Mouse (Mus musculus): ENCODE measurements at regions not wholly inside any gene's neighbourhood (a gene's known extent, or its start where the extent isn't known, plus 50 kb on each side); places are given as distances from the start of the nearest gene placed in this dataset.

DNA sequence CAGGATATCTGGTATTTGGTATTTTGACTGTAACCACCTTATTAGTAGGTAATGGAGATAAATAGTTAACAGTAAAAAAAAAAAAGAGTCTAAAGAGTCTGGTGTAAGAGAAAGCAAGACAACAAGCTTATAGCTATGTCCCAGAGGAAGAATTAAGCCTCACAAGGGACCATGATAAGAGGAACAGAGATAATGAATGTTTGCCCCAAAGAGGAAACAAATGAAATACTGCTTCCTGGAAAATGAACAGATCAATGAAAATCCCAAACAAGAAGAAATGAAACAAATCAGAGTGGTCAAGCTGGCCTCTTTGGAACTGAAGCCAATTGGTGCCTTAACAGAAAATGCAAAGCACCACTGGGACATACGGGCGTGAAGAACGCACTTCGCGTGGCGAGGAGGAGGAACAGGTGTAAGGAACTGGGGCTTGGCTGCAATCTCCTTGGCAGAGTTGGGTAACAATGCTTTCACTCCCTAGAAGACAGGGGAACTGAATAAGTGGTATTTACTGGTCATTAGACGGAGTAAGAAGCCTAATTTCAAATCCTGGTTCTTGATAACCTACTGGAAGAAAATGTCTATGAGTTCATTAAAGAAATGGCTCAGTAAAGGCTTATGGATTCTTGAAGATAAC is 62.2 kb upstream of the Etv6 start:
- ATAC-seq (ENCODE audit: low FRiP score) (no peak), DNase-seq (ENCODE audit: low spot score, missing footprints) (no peak)
- Histone ChIP-seq H3K36me3 (ENCODE audit: control insufficient read depth, insufficient read depth, low read length) (no peaks in the 10 kb centered on the region), H3K9me3 (ENCODE audit: control insufficient read depth, low read length) (no peaks in the 10 kb centered on the region), H3K4me1 (ENCODE audit: control insufficient read depth, insufficient read depth, low read length) (no peaks in the 10 kb centered on the region), H3K27ac (ENCODE audit: low read depth, low read length) (no peak overlapping the region), H3K9ac (ENCODE audit: low read length) (no peak overlapping the region), H3K4me3 (ENCODE audit: low read depth, low read length) (no peak overlapping the region), H3K27me3 (ENCODE audit: control insufficient read depth, insufficient read depth, low read length) (no peaks in the 10 kb centered on the region), H3K4me2 (no peak overlapping the region)
- WGBS = 94% methylated on average over 7 of the region's 7 CpGs

DNA sequence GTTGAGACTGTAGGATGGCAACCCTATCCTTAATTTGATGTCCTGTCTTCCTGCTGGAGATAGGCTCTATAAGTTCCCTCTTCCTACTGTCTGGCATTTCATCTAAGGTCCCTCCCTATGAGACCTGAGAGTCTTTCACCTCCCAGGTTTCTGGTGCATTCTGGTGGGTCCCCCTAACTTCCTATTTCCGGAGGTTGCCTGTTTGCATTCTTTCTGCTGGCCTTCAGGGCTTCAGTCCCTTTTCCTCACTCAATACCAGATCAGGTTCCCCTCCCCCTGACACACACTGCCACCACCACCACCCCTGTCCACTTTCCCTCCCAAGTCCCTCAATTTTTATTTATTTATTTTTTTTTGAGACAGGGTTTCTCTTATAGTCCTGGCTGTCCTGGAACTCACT is 59.5 kb upstream of the Etv6 start:
- WGBS = 76% methylated on average over 1 of the region's 1 CpGs
- Histone ChIP-seq H3K9me3 (ENCODE audit: control insufficient read depth, low read length) (no peaks in the 10 kb centered on the region), H3K4me1 (ENCODE audit: control insufficient read depth, insufficient read depth, low read length) (no peaks in the 10 kb centered on the region), H3K9ac (ENCODE audit: low read length) (no peak overlapping the region), H3K27ac (ENCODE audit: low read depth, low read length) (no peak overlapping the region), H3K4me3 (ENCODE audit: low read depth, low read length) (no peak overlapping the region), H3K36me3 (ENCODE audit: control insufficient read depth, insufficient read depth, low read length) (no peaks in the 10 kb centered on the region), H3K27me3 (ENCODE audit: control insufficient read depth, insufficient read depth, low read length) (no peaks in the 10 kb centered on the region), H3K4me2 (no peak overlapping the region)
- DNase-seq (ENCODE audit: low spot score, missing footprints) (no peak), ATAC-seq (ENCODE audit: low FRiP score) (no peak)

DNA sequence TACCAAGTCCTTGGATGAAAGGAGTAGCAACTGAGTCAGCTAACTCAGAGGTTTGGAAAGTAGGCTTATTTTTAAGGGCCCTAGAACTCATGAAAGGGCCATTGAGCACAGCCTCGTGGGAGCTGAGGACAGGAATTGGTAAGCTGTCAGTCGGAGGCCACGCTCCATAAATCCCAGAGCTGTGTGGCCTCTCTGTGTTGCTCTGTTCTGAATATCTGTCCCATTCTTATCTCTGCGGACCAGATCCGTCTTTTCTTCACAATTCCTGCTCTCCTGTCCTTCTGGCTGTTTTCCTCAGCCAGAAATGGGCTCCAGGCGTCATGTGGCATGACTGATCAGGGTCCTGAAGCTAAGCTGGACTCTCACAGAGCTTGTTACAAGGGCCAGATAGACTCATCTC is 58.6 kb upstream of the Etv6 start:
- WGBS = 68% methylated on average over 6 of the region's 6 CpGs
- Histone ChIP-seq H3K9ac (ENCODE audit: low read length) (no peak overlapping the region), H3K27me3 (ENCODE audit: control insufficient read depth, insufficient read depth, low read length) (no peaks in the 10 kb centered on the region), H3K4me2 (no peak overlapping the region), H3K4me1 (ENCODE audit: control insufficient read depth, insufficient read depth, low read length) (no peaks in the 10 kb centered on the region), H3K4me3 (ENCODE audit: low read depth, low read length) (no peak overlapping the region), H3K27ac (ENCODE audit: low read depth, low read length) (no peak overlapping the region), H3K9me3 (ENCODE audit: control insufficient read depth, low read length) (no peaks in the 10 kb centered on the region), H3K36me3 (ENCODE audit: control insufficient read depth, insufficient read depth, low read length) (no peaks in the 10 kb centered on the region)
- DNase-seq (ENCODE audit: low spot score, missing footprints) (no peak), ATAC-seq (ENCODE audit: low FRiP score) (no peak)

DNA sequence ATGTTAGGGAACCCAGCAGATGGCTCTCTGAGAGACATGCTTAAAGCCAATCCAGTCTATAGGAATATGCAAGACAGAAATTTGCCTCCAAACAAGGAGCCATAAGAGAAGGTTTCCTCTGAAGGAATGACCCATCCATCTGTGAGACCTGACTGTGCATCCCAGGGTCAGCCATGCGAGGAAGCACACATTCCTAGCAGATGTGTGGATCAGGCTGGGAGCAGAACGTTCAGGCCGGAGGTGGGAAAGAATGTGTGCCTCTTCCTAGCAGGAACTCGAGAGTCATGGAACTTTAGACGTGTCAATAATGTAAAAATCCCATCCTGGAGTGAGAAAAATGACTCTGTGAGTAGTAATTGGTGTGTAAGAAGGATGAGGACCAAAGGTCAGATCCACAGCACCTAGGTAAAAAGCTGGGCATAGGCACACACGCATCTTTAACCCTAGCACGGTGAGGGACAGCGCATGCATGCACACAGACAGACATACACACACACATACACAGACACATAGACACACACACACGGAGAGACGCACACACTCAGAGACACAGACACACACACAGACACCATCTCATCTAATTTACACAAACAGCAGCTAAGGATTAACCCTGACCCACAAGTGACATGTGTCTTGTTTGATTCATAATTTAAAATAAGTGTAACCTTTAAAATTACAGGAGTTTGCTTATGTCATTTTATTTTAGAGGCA is 51.5 kb upstream of the Etv6 start:
- WGBS = 75% methylated on average over 10 of the region's 10 CpGs
- Histone ChIP-seq H3K36me3 (ENCODE audit: control insufficient read depth, insufficient read depth, low read length) (no peaks in the 10 kb centered on the region), H3K9me3 (ENCODE audit: control insufficient read depth, low read length) (no peaks in the 10 kb centered on the region), H3K4me3 (ENCODE audit: low read depth, low read length) (no peak overlapping the region), H3K9ac (ENCODE audit: low read length) (no peak overlapping the region), H3K4me2 (no peak overlapping the region), H3K27ac (ENCODE audit: low read depth, low read length) (no peak overlapping the region), H3K4me1 (ENCODE audit: control insufficient read depth, insufficient read depth, low read length) (peaks cover 7% of the 10 kb centered on the region; the same call in 1 of the 2 replicates), H3K27me3 (ENCODE audit: control insufficient read depth, insufficient read depth, low read length) (no peaks in the 10 kb centered on the region)
- ATAC-seq (ENCODE audit: low FRiP score) (no peak), DNase-seq (ENCODE audit: low spot score, missing footprints) (peak; percentile 84)

DNA sequence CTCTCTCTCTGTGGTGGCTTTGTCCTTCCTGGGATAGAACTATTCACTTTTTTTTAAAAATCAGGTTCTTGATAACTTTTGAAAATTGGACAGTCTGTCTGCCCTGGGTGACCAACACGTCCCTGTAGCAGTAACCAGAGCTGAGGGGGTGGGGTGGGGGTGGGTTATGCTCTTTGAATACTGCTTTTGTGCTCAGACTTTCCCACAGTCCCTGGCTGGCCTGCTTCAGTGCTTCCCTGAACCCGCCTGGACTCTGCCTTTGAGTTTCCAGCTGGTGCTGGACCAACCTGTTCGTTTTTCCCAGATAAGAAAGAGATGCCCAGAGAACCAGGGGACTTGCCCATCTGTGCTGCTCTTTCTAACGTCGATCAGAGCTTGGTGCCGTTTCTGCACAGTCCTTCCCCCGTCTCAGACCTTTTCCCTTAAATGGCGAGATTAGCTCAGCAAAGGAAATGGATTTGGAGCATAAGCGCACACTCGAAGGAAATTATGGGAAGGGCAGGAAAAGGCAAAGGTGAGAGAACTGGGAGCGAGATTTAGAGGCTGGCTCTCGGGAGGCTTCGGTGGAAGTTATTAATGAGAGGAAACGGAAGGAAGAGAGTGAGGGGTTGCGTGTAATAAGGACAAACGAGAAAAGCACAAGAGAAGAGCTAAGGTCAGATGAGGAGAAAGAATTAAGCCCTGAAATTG is 50.7 kb upstream of the Etv6 start:
- Histone ChIP-seq H3K27me3 (ENCODE audit: control insufficient read depth, insufficient read depth, low read length) (no peaks in the 10 kb centered on the region), H3K4me3 (ENCODE audit: low read depth, low read length) (no peak overlapping the region), H3K27ac (ENCODE audit: low read depth, low read length) (no peak overlapping the region), H3K9me3 (ENCODE audit: control insufficient read depth, low read length) (no peaks in the 10 kb centered on the region), H3K9ac (ENCODE audit: low read length) (no peak overlapping the region), H3K36me3 (ENCODE audit: control insufficient read depth, insufficient read depth, low read length) (no peaks in the 10 kb centered on the region), H3K4me1 (ENCODE audit: control insufficient read depth, insufficient read depth, low read length) (peaks cover 7% of the 10 kb centered on the region; the same call in 1 of the 2 replicates), H3K4me2 (peak overlapping the region; percentile 17)
- WGBS = 32% methylated on average over 16 of the region's 16 CpGs
- peak; percentile 66; the same call in 1 of the 2 replicates for ATAC-seq (ENCODE audit: low FRiP score)
- peak; percentile 85 for DNase-seq (ENCODE audit: low spot score, missing footprints)
